Mouse (Mus musculus) ES-Bruce4 (cell line): Measurements from ENCODE around the gene Lrrc1.

Experiments used
- CTCF ChIP-seq: IDR thresholded peaks from one replicate; pipeline ENCODE4 v1.8.1; 2011; ENCODE audit warnings: low read depth, low read length
- EP300 ChIP-seq: IDR thresholded peaks from 2 replicates; pipeline ENCODE4 v1.6.1; 2011; ENCODE audit warnings: low read depth, low read length; ENCODE audit not compliant: insufficient read depth
- POLR2A ChIP-seq: IDR thresholded peaks from one replicate; pipeline ENCODE4 v1.8.1; 2011; ENCODE audit warnings: low read length; ENCODE audit not compliant: insufficient read depth

DNA sequence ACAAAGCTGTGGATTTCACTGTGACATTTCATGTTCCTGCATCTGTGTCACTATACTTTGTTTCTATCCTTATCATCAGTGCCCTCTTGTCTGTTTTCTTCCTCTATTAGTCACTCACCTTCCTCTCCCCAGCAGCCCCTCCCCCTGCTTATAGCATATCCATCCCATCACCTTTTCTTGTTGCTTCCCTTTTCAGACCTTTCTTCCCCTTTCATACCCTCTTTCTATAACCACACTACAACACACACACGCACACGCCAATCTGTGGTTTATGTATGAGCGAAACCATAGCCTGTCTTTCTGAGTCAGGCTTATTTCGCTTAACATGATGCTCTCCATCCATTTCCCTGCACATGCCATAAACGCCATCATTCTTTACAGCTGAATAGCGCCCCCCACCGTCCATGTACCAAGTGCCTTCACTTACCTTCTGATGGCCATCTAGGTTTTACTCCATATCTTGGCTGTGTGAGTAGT lies 6.4 kb upstream of the Lrrc1 start:
- TF ChIP-seq CTCF (peak; percentile 8), EP300 (no peak), POLR2A (no peak)
